Mouse (Mus musculus): ENCODE measurements at regions not wholly inside any gene's neighbourhood (a gene's known extent, or its start where the extent isn't known, plus 50 kb on each side); places are given as distances from the start of the nearest gene placed in this dataset.

DNA sequence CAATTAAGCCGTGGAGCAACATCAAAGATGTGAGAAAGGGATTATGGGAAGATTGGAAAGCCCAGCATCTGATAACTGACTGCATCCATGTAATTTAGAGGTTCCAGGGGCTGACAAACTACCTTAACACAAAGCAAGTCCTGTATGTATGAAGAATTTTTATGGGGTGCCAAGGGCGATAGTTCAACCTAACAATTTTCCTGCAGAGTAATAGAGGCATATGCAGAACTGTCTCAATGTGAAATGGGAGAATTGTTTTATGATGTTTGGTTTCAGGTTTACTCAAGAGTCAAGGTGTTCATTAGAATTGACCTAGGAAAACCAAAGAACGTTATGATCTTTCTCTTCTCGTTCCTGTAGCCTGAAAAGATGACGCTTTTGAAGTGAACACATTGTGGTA lies 184.1 kb downstream of the Ptprc start:
- TF ChIP-seq POLR2A (IDR thresholded peaks at IDR 0.05; ENCODE audit: extremely low read depth, insufficient read depth, low read length) (no peak), CTCF (IDR thresholded peaks at IDR 0.05; ENCODE audit: extremely low read depth, insufficient read depth, low read length) (no peak)

Measured in cortical plate, adult 2 months (tissue).